Mouse (Mus musculus): ENCODE measurements around the gene Dync1li2.

DNA sequence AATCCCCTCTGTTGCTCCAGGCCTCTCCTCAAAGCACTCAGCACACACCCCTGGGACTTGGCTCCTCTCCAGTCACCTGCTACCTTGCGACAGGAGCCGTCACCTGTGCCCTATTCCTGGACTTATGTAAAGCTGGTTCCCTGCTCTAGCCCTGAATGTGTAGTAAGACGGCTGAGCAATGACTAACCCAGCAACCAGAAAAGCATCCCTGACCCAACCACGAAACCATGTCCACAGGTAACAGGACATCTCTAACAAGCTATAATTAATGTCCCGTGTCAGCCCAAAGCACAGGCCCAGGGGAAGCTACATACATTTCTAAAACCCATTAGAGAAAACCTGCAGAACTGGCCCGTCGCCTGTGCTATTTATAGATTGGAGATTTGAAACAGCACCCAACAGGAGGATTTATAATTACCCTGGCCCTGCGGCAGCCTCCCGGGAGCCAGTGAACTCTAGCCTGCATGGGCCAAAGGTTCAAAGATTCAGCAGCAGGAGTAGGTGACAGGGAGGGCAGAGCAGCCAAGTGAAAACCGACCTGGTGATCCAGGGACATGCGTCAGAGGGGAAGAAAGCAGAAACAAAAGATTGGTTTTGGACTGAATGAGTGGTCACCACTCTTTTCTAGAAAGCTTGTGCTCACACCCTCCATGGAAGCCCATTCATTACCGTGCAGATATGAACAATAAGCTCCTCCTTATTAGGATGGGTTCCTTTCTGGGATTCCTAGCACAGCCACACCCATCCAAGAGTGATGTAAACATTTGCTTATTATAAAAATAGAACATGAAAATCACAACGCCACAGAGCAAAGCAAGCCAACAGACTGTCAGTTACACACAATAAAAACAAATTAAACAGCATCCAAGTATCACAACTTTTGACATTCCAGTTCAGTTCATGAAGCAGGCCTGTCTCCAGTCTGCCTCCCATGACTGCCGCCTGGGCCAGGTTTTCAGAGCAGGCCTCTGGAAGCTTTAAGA lies 67.7 kb downstream of the Dync1li2 start:
- TF ChIP-seq CTCF (IDR thresholded peaks at IDR 0.05; ENCODE audit: low read depth, low read length): no peak
- TF ChIP-seq POLR2A (IDR thresholded peaks at IDR 0.05; ENCODE audit: extremely low read depth, insufficient read depth, low read length): no peak
